In genomic region chr3:28527231-28527630, GRCm38 (mm10) we compare ENCODE assay signal across 19 mouse cellular contexts.
"Had no signal": no experiment of that assay in that cellular context is flagged by ENCODE, and none has a peak within 500 bp of the region (broad histone marks: within the 10 kb centered on the region; RNA-seq: fewer than 3 reads in every experiment).

No protein-coding gene starts in this region.

- ATAC-seq: inflammation-experienced regulatory T-cells, adult 6 months; intestine, embryonic 16.5 days; liver, postnatal 0 days; lung, postnatal 0 days had no signal

- H3K36me3 ChIP-seq: limb, embryonic 12.5 days; limb, embryonic 15.5 days; stomach, embryonic 15.5 days had no signal

- H3K9ac ChIP-seq: limb, embryonic 12.5 days; limb, embryonic 15.5 days; liver, embryonic 14.5 days; liver, postnatal 0 days; lung, embryonic 14.5 days; stomach, embryonic 15.5 days had no signal

- H3K9me3 ChIP-seq: limb, embryonic 12.5 days; limb, embryonic 15.5 days; stomach, embryonic 15.5 days had no signal

- H3K4me1 ChIP-seq: limb, embryonic 15.5 days had no signal

- DNase-seq: kidney, adult 18-20 months; kidney, adult 9 months; kidney, postnatal 14 days; kidney, postnatal 4 days; left cerebral cortex, postnatal 4 days; liver, postnatal 0 days; midbrain, embryonic 14.5 days; thymus, adult 18-20 months; thymus, postnatal 4 days had no signal

- H3K27me3 ChIP-seq: limb, embryonic 15.5 days; stomach, embryonic 15.5 days had no signal

- H3K27ac ChIP-seq: limb, embryonic 12.5 days; limb, embryonic 15.5 days; liver, embryonic 14.5 days; macrophage; stomach, embryonic 15.5 days had no signal

- H3K4me2 ChIP-seq: limb, embryonic 12.5 days; limb, embryonic 15.5 days; liver, embryonic 11.5 days; lung, embryonic 14.5 days; stomach, embryonic 15.5 days had no signal

- H3K4me3 ChIP-seq: limb, embryonic 12.5 days; limb, embryonic 15.5 days; stomach, embryonic 15.5 days had no signal
